Mouse (Mus musculus): ENCODE measurements at regions not wholly inside any gene's neighbourhood (a gene's known extent, or its start where the extent isn't known, plus 50 kb on each side); places are given as distances from the start of the nearest gene placed in this dataset.
A peak's percentile ranks its signal among the peaks of the same experiment; 100 is the strongest.
"Not testable (repeated sequence)": the region's sequence is repeated elsewhere in the genome, so short reads cannot be mapped to it uniquely, and the experiment has no call there.

DNA sequence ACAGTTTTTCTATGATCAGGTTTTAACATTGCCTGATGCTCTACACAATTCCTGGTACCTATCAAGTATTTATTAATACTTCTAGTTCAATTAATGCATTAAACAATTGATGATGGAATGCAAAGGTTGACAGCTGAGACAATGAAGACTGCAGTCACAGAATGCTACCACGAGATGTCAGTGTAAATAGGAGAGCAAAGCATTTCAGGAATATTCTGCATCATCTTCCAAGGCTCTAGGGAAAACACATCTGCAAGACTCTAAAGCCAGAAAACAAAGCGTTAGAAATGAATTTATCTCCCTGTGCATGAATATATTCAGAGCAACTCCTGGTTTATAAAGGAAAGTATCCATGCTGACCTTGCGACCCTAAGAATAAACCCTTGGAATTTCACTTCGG, 210.6 kb downstream of the Trib2 start:
- Histone ChIP-seq H3K27ac (replicated peaks) (no peak overlapping the region), H3K4me2 (replicated peaks; ENCODE audit: low read depth) (no peak overlapping the region), H3K9me3 (ENCODE audit: control insufficient read depth, low read length) (no peaks in the 10 kb centered on the region), H3K4me3 (ENCODE audit: low read depth, low read length) (no peak overlapping the region), H3K27me3 (ENCODE audit: control insufficient read depth, insufficient read depth, low read length) (no peaks in the 10 kb centered on the region), H3K9ac (ENCODE audit: low read length) (no peak overlapping the region), H3K4me1 (replicated peaks; ENCODE audit: control insufficient read depth, insufficient read depth) (no peaks in the 10 kb centered on the region), H3K36me3 (ENCODE audit: control insufficient read depth, insufficient read depth, low read length) (no peaks in the 10 kb centered on the region)
- DNase-seq (ENCODE audit: low spot score) (no peak), ATAC-seq (ENCODE audit: low FRiP score, low TSS enrichment) (no peak)
- TF ChIP-seq CTCF (IDR thresholded peaks at IDR 0.05; ENCODE audit: low read depth), result peak; percentile 80
- TF ChIP-seq EP300 (optimal IDR thresholded peaks at IDR 0.05), result no peak
- 45% methylated on average over 4 of the region's 4 CpGs for WGBS

- no peak overlapping the region for H3K27ac ChIP-seq (replicated peaks)
- no peaks in the 10 kb centered on the region for H3K4me1 ChIP-seq (replicated peaks; ENCODE audit: control insufficient read depth, insufficient read depth)
- no peak overlapping the region for H3K9ac ChIP-seq (ENCODE audit: low read length)
- no peak overlapping the region for H3K4me2 ChIP-seq (replicated peaks; ENCODE audit: low read depth)
- WGBS, result 74% methylated on average over 1 of the region's 1 CpGs
- DNase-seq (ENCODE audit: low spot score) (no peak), ATAC-seq (ENCODE audit: low FRiP score, low TSS enrichment) (no peak)
- no peaks in the 10 kb centered on the region for H3K9me3 ChIP-seq (ENCODE audit: control insufficient read depth, low read length)
- peak; percentile 17; the same call in 1 of the 2 replicates for TF ChIP-seq CTCF (IDR thresholded peaks at IDR 0.05; ENCODE audit: low read depth)
- TF ChIP-seq EP300 (optimal IDR thresholded peaks at IDR 0.05), result no peak
- no peaks in the 10 kb centered on the region for H3K27me3 ChIP-seq (ENCODE audit: control insufficient read depth, insufficient read depth, low read length)
- no peaks in the 10 kb centered on the region for H3K36me3 ChIP-seq (ENCODE audit: control insufficient read depth, insufficient read depth, low read length)
- H3K4me3 ChIP-seq (ENCODE audit: low read depth, low read length), result no peak overlapping the region
Measured at GRCm38 (mm10) chr12:15604630-15605029, 212.1 kb downstream of the Trib2 start.

GRCm38 (mm10) chr12:15603885-15604284, 212.8 kb downstream of the Trib2 start:
- ATAC-seq (ENCODE audit: low FRiP score, low TSS enrichment) (no peak), DNase-seq (ENCODE audit: low spot score) (no peak)
- Histone ChIP-seq H3K9ac (ENCODE audit: low read length) (no peak overlapping the region), H3K36me3 (ENCODE audit: control insufficient read depth, insufficient read depth, low read length) (no peaks in the 10 kb centered on the region), H3K4me2 (replicated peaks; ENCODE audit: low read depth) (no peak overlapping the region), H3K9me3 (ENCODE audit: control insufficient read depth, low read length) (no peaks in the 10 kb centered on the region), H3K4me1 (replicated peaks; ENCODE audit: control insufficient read depth, insufficient read depth) (no peaks in the 10 kb centered on the region), H3K27me3 (ENCODE audit: control insufficient read depth, insufficient read depth, low read length) (no peaks in the 10 kb centered on the region), H3K27ac (replicated peaks) (no peak overlapping the region), H3K4me3 (ENCODE audit: low read depth, low read length) (no peak overlapping the region)
- no peak for TF ChIP-seq CTCF (IDR thresholded peaks at IDR 0.05; ENCODE audit: low read depth)
- TF ChIP-seq EP300 (optimal IDR thresholded peaks at IDR 0.05), result no peak
- WGBS, result 69% methylated on average over 5 of the region's 5 CpGs

GRCm38 (mm10) chr12:15603319-15603718, 213.4 kb downstream of the Trib2 start:
- DNase-seq (ENCODE audit: low spot score), result no peak
- Histone ChIP-seq H3K4me3 (ENCODE audit: low read depth, low read length) (no peak overlapping the region), H3K4me2 (replicated peaks; ENCODE audit: low read depth) (no peak overlapping the region), H3K9me3 (ENCODE audit: control insufficient read depth, low read length) (no peaks in the 10 kb centered on the region), H3K4me1 (replicated peaks; ENCODE audit: control insufficient read depth, insufficient read depth) (no peaks in the 10 kb centered on the region), H3K27me3 (ENCODE audit: control insufficient read depth, insufficient read depth, low read length) (no peaks in the 10 kb centered on the region), H3K36me3 (ENCODE audit: control insufficient read depth, insufficient read depth, low read length) (no peaks in the 10 kb centered on the region), H3K27ac (replicated peaks) (no peak overlapping the region), H3K9ac (ENCODE audit: low read length) (no peak overlapping the region)
- WGBS, result 69% methylated on average over 5 of the region's 5 CpGs
- TF ChIP-seq EP300 (optimal IDR thresholded peaks at IDR 0.05), result no peak
- TF ChIP-seq CTCF (IDR thresholded peaks at IDR 0.05; ENCODE audit: low read depth), result no peak
- ATAC-seq (ENCODE audit: low FRiP score, low TSS enrichment), result no peak

- Histone ChIP-seq H3K4me3 (ENCODE audit: low read depth, low read length) (no peak overlapping the region), H3K9ac (ENCODE audit: low read length) (no peak overlapping the region), H3K4me2 (replicated peaks; ENCODE audit: low read depth) (no peak overlapping the region), H3K9me3 (ENCODE audit: control insufficient read depth, low read length) (no peaks in the 10 kb centered on the region), H3K36me3 (ENCODE audit: control insufficient read depth, insufficient read depth, low read length) (no peaks in the 10 kb centered on the region), H3K4me1 (replicated peaks; ENCODE audit: control insufficient read depth, insufficient read depth) (no peaks in the 10 kb centered on the region), H3K27me3 (ENCODE audit: control insufficient read depth, insufficient read depth, low read length) (no peaks in the 10 kb centered on the region), H3K27ac (replicated peaks) (no peak overlapping the region)
- 33% methylated on average over 2 of the region's 2 CpGs for whole genome bisulfite sequencing
- no peak for DNase-seq (ENCODE audit: low spot score)
- TF ChIP-seq CTCF (IDR thresholded peaks at IDR 0.05; ENCODE audit: low read depth) (no peak), EP300 (optimal IDR thresholded peaks at IDR 0.05) (no peak)
- ATAC-seq (ENCODE audit: low FRiP score, low TSS enrichment), result no peak
Measured at GRCm38 (mm10) chr12:15594704-15595103, 222.0 kb downstream of the Trib2 start.

DNA sequence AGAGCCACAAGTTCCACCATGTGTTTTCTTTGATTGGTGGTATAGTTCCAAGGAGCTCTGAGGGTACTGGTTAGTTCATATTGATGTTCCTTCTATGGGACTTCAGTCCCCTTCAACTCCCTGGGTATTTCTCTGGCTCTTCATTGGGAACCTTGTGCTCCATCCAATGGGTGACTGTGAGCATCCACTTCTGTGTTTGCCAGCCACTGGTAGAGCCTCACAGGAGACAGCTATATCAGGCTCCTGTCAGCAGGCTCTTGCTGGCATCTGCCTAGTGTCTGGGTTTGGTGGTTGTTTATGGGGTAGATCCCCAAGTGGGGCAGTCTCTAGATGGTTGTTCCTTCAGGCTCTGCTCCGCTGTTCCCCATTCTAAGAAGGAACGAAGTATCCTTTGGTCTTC, 228.9 kb downstream of the Trib2 start:
- H3K9ac ChIP-seq (ENCODE audit: low read length); H3K36me3 ChIP-seq (ENCODE audit: control insufficient read depth, insufficient read depth, low read length); H3K4me1 ChIP-seq (replicated peaks; ENCODE audit: control insufficient read depth, insufficient read depth); H3K4me2 ChIP-seq (replicated peaks; ENCODE audit: low read depth); H3K27ac ChIP-seq (replicated peaks); H3K9me3 ChIP-seq (ENCODE audit: control insufficient read depth, low read length); H3K27me3 ChIP-seq (ENCODE audit: control insufficient read depth, insufficient read depth, low read length); H3K4me3 ChIP-seq (ENCODE audit: low read depth, low read length); ATAC-seq (ENCODE audit: low FRiP score, low TSS enrichment); DNase-seq (ENCODE audit: low spot score): not testable (repeated sequence)
- WGBS, result 100% methylated on average over 2 of the region's 2 CpGs
